In the genomic region with DNA sequence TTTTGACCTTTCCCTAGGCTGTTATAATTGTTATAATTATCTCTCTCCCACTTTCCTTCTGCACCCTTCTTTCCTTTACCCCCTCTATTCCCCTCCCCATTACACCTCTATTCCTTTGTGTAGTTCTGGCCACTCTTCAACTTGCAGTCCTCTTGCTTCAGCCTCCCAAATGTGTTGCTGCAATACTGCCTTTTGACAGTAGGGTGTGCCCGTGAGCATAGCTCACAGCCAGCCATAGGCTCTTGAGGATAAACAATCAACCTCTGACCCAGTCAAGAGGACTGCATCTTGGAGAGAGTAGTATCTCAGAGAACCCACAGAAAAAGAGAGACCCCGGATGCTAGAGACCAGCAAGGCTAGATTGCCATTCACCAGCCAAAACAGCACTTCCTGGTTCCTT, we compare ENCODE assay signal across 9 mouse cellular contexts.
A peak's percentile ranks its signal among the peaks of the same experiment; 100 is the strongest.
DNase-seq lines count a peak whose midpoint lies in the region; ATAC-seq and TF ChIP-seq lines count a peak whose summit lies in the region.
"Had no signal": no experiment of that assay in that cellular context is flagged by ENCODE, and none has a peak within 500 bp of the region (broad histone marks: within the 10 kb centered on the region; RNA-seq: fewer than 3 reads in every experiment).

No protein-coding gene starts in this region.

- no peak overlapping the region for H3K4me2 ChIP-seq in liver, embryonic 11.5 days
- H3K4me2 ChIP-seq: liver, embryonic 13.5 days had no signal

- no peak overlapping the region for H3K4me3 ChIP-seq in liver, adult 2 months (ENCODE audit: insufficient read depth, low read depth, low read length)
- no peak overlapping the region for H3K4me3 ChIP-seq in liver, embryonic 11.5 days (ENCODE audit: low read depth, low read length)
- H3K4me3 ChIP-seq: liver, embryonic 13.5 days had no signal

- 0 out of 2 replicates have a peak, but pooled peaks cover 2% of the 10 kb centered on the region for H3K27me3 ChIP-seq in liver, adult 2 months (ENCODE audit: control insufficient read depth, insufficient read depth, low read length)
- H3K27me3 ChIP-seq in liver, embryonic 11.5 days (replicated peaks; ENCODE audit: control insufficient read depth, insufficient read depth, low read length) = no peaks in the 10 kb centered on the region
- H3K27me3 ChIP-seq: liver, embryonic 13.5 days had no signal

- no peak for ATAC-seq in liver, embryonic 11.5 days (replicated peaks; ENCODE audit: low FRiP score)

- H3K27ac ChIP-seq in liver, adult 2 months (replicated peaks; ENCODE audit: insufficient read depth, low read depth, low read length) = no peak overlapping the region
- H3K27ac ChIP-seq in liver, embryonic 11.5 days (ENCODE audit: low read depth, low read length) = no peak overlapping the region
- H3K27ac ChIP-seq: liver, embryonic 13.5 days had no signal

- H3K79me2 ChIP-seq in liver, adult 2 months (ENCODE audit: control insufficient read depth, insufficient read depth, low read length) = no peaks in the 10 kb centered on the region

- 41% methylated on average over 2 of the region's 2 CpGs for WGBS in liver, adult 2 months
- 25% methylated on average over 2 of the region's 2 CpGs for WGBS in liver, embryonic 11.5 days

- no peaks in the 10 kb centered on the region for H3K9me3 ChIP-seq in liver, embryonic 11.5 days (ENCODE audit: control insufficient read depth, low read length)
- H3K9me3 ChIP-seq: liver, embryonic 13.5 days had no signal

- peak; percentile 3 to 14 for DNase-seq in cerebellum, adult 18-20 months
- no peak for DNase-seq in cerebellum, adult 9-11 months
- peak; percentile 26 for DNase-seq in liver, adult 2 months (ENCODE audit: extremely low read depth, low read depth, low spot score)
- no peak for DNase-seq in liver, embryonic 11.5 days (ENCODE audit: low spot score)
- no peak for DNase-seq in brain, embryonic 14.5 days (ENCODE audit: low read depth)
- peak; percentile 28 for DNase-seq in lung, postnatal 36 days
- DNase-seq in frontal cortex, postnatal 14 days (ENCODE audit: low spot score in 2 of 2) = no peak
- DNase-seq in gastrocnemius, postnatal 14 days = no peak
- DNase-seq: liver, embryonic 13.5 days had no signal

- H3K36me3 ChIP-seq in liver, adult 2 months (ENCODE audit: control insufficient read depth, insufficient read depth, low read length) = no peaks in the 10 kb centered on the region
- no peaks in the 10 kb centered on the region for H3K36me3 ChIP-seq in liver, embryonic 11.5 days (ENCODE audit: control insufficient read depth, insufficient read depth, low read length)
- H3K36me3 ChIP-seq: liver, embryonic 13.5 days had no signal

- H3K4me1 ChIP-seq in liver, adult 2 months (ENCODE audit: control insufficient read depth, insufficient read depth, low read length) = no peaks in the 10 kb centered on the region
- H3K4me1 ChIP-seq in liver, embryonic 11.5 days (replicated peaks; ENCODE audit: control insufficient read depth, insufficient read depth, low read length) = no peaks in the 10 kb centered on the region
- H3K4me1 ChIP-seq: liver, embryonic 13.5 days had no signal

- intact Hi-C loops in gastrocnemius, postnatal 14 days (cut with DNase I; ENCODE audit: low total_unique reads) = no loop called here

- TF ChIP-seq POLR2A in liver, adult 2 months (IDR thresholded peaks at IDR 0.05; ENCODE audit: extremely low read depth, insufficient read depth, low read length) = no peak
- TF ChIP-seq POLR2A in brain, embryonic 14.5 days (IDR thresholded peaks at IDR 0.05; ENCODE audit: borderline replicate concordance, extremely low read depth, insufficient read depth, insufficient read length, poor library complexity, severe bottlenecking) = no peak

- H3K9ac ChIP-seq in liver, adult 2 months (ENCODE audit: low read depth, low read length) = no peak overlapping the region
- no peak overlapping the region for H3K9ac ChIP-seq in liver, embryonic 11.5 days (ENCODE audit: low read depth, low read length)
- H3K9ac ChIP-seq: liver, embryonic 13.5 days had no signal

- peak; percentile 65; the same call in 1 of the 2 replicates for TF ChIP-seq CTCF in liver, adult 2 months (IDR thresholded peaks at IDR 0.05; ENCODE audit: low read depth, low read length)
- TF ChIP-seq CTCF in brain, embryonic 14.5 days (IDR thresholded peaks at IDR 0.05; ENCODE audit: borderline replicate concordance, extremely low read depth, insufficient read depth, insufficient read length) = peak; percentile 52; the same call in 1 of the 2 replicates

Comparison
In these comparisons a context has a peak if more than half of its experiments do, and no peak if none do; other contexts are left out.
1. DNase-seq: peak in cerebellum, adult 18-20 months (2 of 2), liver, adult 2 months (single experiment) and lung, postnatal 36 days (single experiment); none in cerebellum, adult 9-11 months (single experiment), liver, embryonic 11.5 days (single experiment), brain, embryonic 14.5 days (single experiment), frontal cortex, postnatal 14 days (0 of 2) and gastrocnemius, postnatal 14 days (single experiment).